Mouse (Mus musculus) MEL-GATA-1-ER (cell line): ENCODE data around the gene Gm9857.

Source experiments
- DNase-seq: peaks from one replicate; pipeline ENCODE4 v3.0.0-alpha.2; 2012; ENCODE audit warnings: low read depth; ENCODE audit errors: extremely low read depth

Gene Gm9857

DNA sequence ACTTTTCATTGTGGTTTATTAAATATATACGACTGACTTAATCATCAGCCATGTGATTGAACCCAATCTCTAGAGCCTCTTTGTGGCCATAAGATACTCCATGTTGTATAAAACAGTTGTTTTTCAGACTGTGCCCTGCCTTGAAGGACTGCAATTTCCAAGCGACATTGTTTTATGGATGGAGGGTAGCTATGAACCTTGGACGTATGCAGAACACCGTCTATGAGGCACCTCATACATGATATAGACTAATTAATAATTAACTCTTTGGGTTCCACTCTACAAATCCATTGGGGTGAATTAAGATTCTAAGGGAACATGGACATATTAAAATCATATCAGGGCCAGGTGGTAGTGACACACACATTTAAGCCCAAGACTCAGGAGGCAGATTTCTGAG, 14.6 kb downstream of the Gm9857 start:
- DNase-seq: no peak

DNA sequence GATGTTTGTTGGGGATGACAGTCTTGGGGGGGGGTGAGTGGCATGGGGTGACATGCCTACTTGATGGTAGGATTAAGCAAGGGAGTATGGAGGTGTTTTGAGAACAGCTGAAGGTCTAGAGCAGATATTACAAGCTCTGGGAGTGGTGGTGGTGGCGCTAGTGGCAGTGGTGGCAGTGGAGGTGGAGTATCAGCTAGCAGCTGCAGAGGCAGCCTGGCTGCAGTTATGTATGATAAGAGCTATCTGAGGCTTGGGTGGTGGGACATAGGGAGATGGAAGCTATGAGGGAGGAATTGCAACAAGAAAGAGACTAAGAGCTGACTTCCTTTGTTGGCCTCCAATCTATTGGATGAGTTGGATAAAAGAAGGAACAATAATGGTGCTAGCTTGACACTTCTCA, 18.4 kb downstream of the Gm9857 start:
- DNase-seq: no peak

DNA sequence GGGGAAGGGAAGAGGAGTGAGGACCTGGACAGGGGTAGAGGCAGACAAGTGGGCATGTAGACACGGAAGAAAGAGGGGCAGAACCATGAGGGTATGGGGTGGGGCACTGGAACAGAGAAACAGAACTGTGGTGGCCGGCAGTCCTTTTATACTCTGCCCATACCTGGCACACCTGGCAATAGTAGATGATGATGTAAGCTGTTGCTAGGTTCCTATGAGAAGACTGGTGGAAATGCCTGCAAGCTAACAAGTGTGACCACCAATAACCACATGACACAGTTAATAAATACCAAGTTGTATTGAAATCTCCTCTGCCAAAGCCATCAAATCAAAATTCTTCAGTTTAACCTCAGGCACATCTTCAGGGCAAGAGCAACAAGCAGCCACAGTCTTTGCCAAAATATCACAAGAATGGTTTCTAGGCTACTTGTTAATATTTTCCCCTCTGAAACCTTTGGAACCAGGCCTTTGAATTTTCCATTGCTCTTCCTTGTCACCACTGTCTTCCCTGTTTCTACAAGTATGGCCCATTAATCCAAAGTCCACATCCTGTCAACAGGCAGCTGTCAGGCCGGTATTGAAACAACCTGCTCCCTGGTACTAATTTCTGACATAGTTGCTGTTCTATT, 19.7 kb downstream of the Gm9857 start:
- no peak for DNase-seq

DNA sequence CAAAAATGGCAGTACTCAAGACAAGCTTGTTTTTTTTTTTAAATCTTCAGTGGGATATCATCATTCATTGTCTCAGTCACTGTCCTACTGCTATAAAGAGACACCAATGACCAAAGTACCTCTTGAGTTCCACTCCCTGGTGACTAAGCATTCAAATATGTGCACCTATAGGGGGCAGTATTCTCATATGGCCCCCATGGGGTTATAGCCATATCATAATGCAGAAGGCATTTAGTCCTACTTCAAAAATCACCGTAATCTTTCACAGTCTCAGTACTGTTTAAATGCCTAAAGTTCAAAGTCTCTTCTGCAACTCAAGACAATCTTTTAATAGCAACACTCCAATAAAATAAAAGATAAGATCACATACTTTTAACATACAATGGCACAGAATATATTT, 21.4 kb downstream of the Gm9857 start:
- no peak for DNase-seq

DNA sequence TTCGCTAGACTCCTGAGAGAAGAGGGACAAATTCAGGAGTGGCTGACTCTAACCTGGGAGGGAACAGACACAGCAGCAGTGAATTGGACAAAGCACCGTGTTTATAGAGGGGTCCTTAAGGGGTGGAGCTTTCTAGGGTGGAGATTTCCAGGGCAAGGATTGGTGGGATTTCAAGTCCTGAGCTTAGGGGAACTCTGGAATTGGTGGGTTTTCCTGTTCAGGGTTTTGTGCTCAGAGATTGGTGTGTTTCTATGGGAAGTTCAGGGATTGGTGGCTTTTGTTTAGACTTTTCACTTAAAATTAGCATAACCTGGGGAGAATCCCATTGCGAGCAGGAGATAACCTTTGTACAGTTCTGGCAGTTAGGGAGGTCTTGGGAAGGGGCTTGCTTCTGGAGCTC, 22.3 kb downstream of the Gm9857 start:
- no peak for DNase-seq

DNA sequence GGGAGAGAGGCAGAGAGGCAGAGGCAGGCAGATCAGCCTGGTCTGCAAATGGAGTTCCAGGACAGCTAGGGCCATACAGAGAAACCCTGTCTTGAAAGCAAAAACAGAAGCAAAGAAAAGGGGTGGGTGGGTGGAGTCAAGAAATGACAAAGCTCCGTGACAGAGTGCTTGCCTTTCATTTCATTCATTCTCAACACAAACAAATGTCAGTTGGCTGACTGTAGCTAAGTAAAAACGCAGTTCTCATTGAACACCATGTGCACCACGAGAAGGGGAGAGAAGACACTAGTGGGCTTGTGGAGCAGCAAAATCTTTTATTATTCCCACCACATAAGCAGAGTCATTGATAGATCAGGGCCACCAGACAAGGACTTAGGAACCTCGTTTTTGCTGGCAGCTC, 23.4 kb downstream of the Gm9857 start:
- DNase-seq: peak; percentile 54

DNA sequence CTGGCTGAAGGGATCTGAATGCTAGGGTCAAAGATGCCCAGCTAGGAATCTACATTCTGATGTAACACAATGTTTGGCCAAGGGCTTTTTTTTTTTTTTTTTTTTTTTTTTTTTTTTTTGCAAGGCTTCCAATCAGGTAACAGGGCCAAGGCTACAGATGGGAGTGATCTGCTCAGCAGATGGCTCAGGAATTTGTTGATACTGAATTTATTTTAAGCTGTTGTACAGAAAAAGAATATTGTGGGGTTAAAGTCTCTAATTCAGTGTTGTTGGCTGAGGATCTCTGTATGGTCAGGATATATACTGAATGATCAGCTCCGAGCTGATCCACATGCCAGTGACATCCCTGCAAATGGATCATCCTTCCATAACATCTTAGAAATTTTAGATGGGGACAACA, 24.2 kb downstream of the Gm9857 start:
- DNase-seq: no peak

DNA sequence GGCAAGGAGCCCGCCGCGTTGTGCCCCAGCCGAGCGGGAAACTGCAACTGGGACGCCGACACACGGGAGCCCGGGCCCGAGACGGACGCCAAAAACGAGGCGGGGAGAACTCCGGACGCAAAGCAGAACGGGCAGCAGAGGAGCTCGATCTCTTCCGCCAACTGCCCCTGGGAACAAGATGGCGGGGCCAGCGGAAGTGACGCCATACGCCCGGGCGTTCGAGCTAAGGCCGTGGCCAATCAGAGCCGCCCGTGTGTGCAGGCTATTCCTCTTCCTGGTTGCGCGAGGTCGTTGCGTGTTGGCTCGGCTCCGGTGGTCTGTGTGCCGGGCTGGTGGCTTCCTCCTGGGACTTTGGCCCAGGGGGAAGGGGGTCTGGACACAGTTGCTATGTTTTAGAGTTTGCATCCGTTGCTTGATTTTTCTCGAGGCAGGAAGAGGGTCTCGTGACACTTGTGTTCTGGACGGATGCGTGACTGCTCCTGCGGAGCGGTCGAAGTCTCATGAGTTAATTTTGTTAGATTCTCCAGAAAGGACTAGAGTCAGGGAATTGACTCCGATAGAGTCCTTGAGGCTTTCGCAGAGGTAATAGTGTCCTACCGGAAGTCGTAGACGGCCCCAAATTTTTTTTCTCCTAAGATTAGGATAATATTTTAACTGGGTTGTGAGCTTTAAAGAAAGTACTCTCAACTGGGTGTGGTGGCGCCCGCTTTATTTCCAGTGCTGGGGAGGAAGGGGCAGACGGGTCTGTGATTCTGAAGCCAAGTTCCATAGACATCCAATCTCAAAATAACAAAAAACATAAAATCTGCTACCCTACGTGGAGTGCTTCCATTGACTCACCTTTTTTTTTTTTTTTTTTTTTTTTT, 28.5 kb downstream of the Gm9857 start, which contains the start of gene Prpf38b:
TSS of gene Prpf38b (minus strand) at position 180 of the 866 bp plus-strand sequence.
- peak; percentile 95 for DNase-seq

DNA sequence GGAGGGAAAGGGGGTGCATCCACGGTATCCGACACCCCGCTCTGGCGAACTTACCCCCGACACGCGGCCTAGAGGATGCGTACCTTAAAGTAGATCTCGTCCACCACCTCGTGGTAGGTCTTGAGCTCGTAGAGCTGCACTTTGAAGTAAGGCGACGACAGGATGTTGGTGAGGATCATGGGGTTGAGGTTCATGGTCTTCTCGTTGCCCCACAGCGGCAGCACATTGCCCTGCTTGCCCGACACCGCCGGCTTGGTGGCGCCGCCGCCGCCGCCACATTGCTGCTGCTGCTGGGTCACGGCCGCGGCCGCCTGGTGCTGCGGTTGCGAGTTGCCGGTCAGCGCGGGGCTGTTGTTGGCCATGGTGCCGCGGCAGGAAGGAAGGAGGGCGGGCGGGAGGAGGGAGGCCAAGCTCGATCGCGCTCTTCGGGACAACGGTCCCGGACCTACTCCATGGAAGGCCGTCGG, 29.1 kb downstream of the Gm9857 start:
- DNase-seq: peak; percentile 66

DNA sequence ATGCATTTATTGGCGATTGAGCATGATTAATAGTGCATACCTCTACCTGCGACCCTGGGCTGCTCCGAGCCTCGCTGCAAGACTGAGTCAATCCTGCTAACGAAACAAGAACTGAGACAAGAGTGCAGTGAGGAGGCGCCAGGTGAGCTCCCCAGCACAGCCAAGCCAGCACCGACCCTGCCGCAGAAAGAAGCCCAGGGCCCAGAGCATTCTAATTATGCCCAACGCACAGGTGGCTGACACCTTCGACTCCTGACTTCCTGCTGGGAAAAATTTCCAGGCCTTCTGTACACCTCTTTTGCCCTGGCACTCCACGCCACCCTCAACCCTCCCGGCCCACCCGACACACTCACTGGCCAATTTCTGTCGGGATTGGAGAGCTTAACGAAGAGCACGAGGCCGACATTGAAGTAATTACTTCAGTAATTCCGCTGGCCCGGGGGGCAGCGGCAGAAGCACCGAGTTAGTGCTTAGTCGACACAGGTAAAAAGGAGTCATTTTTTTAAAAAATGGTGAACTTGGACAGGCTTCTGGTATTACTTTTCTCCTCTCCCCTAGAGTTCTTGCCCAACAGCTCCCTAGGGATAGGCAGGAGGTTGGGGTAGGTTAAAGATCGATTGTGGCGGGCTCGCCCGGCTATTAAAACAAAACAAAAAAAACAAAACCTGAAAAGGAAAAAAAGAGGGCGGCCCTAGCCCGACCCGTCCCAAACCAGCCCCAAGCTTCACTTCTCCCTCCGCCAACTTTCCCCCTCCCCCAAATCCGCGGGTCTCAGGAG, 29.8 kb downstream of the Gm9857 start:
- DNase-seq: no peak

DNA sequence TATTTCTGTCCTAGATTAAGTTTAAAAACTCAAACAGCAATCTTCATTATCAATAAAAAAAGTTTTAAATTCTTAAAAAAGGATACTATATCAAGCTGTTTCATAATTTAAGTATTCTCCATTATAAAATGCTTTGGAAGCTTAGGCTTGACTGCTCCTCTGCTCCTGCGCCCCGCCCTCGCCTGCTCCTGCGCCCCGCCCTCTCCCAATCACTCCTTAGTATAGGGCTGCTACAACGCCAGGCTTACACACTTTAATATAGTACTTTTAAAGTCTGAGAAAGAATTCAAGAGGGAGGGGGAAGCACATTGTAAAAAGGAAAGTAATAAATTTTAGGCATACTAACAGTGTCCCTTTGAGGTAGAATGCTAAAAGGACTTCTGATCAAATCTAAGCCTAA, 37.3 kb downstream of the Gm9857 start:
- DNase-seq: no peak

DNA sequence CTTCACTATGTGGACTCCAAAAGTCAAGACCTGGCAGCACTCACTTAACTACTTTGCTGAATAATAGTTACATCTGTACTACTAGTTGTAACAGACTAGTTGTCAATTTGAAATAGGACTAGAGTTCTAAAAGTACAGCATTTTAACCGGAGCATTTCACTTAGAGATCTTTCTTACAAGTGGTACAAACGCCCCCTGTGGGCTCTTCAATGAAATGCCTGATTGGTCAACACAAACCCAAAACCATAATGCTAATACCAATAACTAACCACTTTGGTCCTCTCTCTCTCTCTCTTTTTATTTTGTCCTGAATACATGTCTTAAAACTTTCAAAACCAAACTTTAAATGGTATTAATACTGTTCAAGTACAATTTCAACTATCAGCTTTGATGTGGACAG, 38.2 kb downstream of the Gm9857 start:
- no peak for DNase-seq

DNA sequence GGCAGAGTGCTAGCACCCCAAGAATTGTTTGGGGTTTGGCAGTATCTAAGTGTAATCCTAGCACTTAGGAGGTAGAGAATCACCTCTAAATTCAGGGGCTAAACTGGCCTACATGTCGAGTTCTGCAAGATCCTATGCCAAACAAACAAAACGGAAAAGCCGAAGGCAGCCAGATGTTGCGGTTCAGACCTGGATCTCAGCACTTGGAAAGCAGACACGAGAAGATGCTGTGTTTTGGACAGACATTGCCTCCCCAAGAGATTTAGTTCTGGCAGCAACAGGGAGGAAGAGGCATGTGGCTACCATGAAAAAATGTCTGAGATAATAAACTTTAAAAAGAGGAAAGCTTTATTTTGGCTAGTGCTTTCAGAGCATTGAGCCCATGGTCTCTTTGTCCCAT, 39.6 kb downstream of the Gm9857 start:
- DNase-seq: no peak

DNA sequence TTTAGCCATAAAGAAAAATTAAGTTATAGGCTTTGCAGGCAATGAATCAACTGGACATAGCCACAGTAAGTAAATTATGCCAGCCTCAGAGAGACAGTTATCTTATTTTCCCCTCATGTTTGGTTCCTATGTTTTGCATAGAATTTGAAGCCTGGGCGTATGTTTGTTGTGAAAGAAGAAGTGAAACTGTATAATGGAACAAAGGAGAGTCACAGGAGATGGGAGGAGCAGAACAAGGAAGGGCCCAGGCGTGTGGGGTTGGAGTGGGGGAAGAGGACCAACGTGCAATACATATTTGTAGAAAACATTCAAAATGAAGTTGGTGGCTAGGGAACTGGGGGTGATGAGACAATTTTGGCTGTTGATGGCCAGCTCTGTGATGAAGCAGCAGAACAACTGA, 40.1 kb downstream of the Gm9857 start:
- no peak for DNase-seq

DNA sequence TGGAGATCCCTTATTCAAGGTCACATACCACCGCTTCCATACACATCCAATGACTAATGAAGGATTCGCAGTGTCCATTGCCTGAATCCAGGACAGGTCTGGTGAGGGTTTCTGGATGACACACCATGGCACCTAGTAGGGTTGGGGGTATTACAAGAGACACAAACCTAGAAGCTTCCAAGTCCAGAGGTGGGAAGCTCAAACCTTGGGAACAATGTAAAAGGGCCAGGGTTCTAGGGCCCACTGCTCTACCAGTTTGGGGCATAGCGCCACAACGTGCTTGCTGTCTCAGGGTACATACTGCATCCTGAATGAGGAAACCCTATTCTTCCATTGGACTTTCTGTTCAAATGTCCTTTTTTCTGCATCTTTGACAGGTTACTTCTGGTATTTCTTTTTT, 41.6 kb downstream of the Gm9857 start:
- DNase-seq: no peak

DNA sequence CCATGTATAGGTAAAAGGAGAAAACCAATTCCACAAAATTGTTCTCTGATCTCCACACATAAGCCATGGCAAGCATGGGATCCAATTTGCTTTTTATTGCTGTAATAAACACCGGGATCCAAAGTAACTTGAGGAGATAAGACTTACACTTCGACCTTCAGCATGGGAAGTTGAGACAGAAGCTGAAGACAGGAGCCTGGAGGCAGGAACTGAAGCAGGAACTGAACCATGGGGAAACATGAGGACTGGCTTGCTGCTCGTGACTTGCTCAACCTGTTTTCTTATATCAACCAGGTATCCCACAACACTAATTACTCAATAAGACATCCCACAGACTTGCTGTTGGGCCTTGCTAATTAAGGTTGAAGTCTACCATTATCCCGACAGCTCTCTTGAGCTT, 47.3 kb downstream of the Gm9857 start:
- DNase-seq: no peak

DNA sequence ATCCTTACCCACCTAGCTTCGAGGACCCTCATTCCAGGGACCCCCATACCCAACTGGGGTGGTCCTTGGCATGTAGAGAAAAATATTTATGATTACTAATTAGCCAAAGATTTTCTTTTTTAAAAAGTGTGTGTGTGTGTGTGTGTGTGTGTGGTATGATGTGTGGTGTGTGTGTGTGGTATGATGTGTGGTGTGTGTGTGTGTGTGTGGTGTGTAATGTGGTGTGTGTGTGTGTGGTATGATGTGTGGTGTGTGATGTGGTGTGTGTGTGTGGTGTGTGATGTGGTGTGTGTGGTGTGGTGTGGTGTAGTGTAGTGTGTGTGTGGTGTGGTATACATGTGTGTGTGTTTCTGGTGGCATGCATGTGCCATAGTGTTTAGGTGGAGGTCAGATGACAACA, 48.2 kb downstream of the Gm9857 start:
- no peak for DNase-seq
